Mouse (Mus musculus) MN1 (cell line): ENCODE data around the gene Ildr1.

ENCODE experiments used
- DNase-seq: peaks from one replicate; pipeline ENCODE4 v3.0.0-alpha.2; 2016; ENCODE audit warnings: low spot score

Gene Ildr1

DNA sequence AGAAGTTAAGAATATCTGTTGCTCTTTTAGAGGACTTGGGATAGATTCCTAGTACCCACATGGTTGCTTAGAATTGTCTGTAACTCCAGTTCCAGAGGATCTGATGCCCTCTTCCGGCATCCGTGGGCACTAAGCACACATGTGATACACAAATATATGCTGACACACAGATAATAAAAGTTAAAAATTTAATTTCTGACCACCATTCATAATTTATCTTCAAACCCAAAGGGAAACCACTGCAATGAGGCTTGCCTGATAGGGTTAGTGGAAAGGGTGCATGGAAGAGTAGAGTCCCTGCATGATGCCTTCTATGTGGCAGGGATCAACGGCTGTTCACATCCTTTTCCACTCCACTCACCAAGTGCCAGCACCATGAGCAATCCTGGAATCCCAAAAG, 77.9 kb downstream of the Ildr1 start:
- DNase-seq: no peak

GRCm38 (mm10) chr16:36772996-36773395, 79.2 kb downstream of the Ildr1 start:
- no peak for DNase-seq

- DNase-seq: no peak
Observed at GRCm38 (mm10) chr16:36775658-36776057, 81.9 kb downstream of the Ildr1 start.
